Mouse (Mus musculus) lung, adult 2 months (tissue): ENCODE results near the gene Pdlim1. TPM values are rescaled to one million over a fixed set of nuclear protein-coding genes. Genes with fewer than 3 reads are reported as not detected.
A peak's percentile ranks its signal among the peaks of the same experiment; 100 is the strongest.
"Not testable (repeated sequence)": the region's sequence is repeated elsewhere in the genome, so short reads cannot be mapped to it uniquely, and the experiment has no call there.

Experiments
- DNase-seq: peaks from one replicate; pipeline ENCODE4 v3.0.0; 2022
- H3K4me1 ChIP-seq: fragments of 200-500 bp; 2 replicates; pipeline ENCODE4 v1.6.1; 2011; ENCODE audit warnings: low read length; ENCODE audit not compliant: control insufficient read depth, insufficient read depth
- H3K4me3 ChIP-seq: fragments of 200-500 bp; replicated peaks from 2 replicates; pipeline ENCODE3; 2011; ENCODE audit warnings: low read depth, mild to moderate bottlenecking, control low read depth, low read length; ENCODE audit errors: extremely low read depth
- CTCF ChIP-seq: fragments of 200-500 bp; IDR thresholded peaks from 2 replicates; pipeline ENCODE4 v1.5.1; 2011; ENCODE audit warnings: mild to moderate bottlenecking, low read length, control low read depth; ENCODE audit not compliant: insufficient read depth
- POLR2A ChIP-seq: fragments of 200-500 bp; IDR thresholded peaks from 2 replicates; pipeline ENCODE4 v1.6.1; 2011; ENCODE audit warnings: low read depth, mild to moderate bottlenecking, control low read depth, low read length, borderline replicate concordance; ENCODE audit errors: extremely low read depth
- WGBS: fragments of 180-500 bp; shearing (Covaris S2); methylation state at CpG from one replicate; pipeline ENCODE4 v1.1.7; 2018; 5-methylcytosine and 5-hydroxymethylcytosine counted together
- polyA plus RNA-seq: library from polyadenylated mRNA; depleted of rRNA; stranded (reverse); fragments of >200 nt; gene quantifications from 2 replicates; pipeline ENCODE4 v1.2.3, GENCODE M21; 2012

Gene Pdlim1
- polyA plus RNA-seq, 1 experiment, result 148 TPM

DNA sequence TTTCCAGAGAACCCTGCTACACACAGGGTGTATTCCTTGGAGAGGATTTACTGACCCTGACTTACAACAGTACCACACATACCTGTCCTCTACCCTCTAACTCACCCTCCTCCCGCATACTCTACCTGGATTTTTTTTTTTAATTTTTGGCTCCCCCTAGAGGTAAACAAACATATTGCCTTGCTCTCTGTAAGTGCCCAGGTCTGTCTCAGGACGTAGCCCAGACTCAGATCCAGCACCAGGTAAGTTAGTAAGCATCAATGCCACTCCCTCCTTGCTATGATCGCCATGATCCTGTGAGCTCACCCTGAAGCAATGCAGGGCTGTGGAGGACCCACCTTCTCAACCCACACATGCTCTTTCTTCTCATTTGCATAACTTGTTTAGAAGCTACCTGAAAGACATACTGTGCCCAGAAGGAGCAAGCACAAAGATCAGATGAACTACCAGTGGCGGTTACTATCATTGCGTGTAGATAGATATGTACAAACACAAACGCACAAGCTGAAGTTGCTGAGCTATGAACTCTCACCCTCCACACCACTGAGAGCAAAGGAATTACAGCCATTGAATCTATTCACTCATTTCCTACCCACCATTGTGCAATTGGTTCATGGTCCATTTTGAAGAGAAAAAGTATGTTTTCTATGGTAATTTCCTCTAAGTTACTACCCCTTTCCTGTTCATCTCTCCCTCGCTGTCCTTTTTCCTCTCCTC is 39.7 kb downstream of the Pdlim1 start:
- WGBS, result 70% methylated on average over 7 of the region's 7 CpGs
- Histone ChIP-seq H3K4me3 (no peak overlapping the region), H3K4me1 (peaks cover 4% of the 10 kb centered on the region)
- no peak for DNase-seq
- 0 out of 2 replicates have a peak, but pooled peaks have one; percentile 3 for TF ChIP-seq CTCF
- no peak for TF ChIP-seq POLR2A

DNA sequence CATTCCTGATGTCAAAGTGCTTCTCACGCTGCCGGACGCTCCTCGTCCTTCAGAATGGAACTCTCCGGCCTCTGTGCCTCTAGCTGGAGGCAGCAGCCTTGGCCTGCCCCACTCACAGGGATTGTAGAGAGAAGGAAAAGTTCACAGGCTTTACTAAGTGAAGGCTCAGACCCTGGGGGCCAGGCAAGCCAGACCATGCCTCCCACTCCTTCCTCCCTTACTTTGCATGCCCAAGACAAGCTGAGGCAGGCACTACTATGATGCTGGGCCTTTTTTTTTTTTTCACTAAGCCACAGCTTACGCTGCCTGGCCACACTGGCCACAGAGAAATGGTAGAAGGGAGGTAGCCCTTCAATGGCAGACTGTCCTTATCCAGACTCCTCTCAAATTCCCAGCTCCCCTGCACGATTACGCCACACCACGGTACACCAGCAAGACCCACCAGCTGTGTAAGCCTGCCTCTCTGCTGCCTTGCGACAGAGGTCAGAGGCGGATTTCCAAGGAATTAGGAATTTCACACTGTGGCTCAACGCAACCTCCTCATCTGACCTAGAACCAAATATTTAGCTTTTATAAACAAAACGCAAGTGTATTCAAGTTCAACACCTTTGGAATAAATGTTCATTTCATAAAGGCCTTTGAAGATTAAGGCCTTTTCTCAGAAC is 40.4 kb downstream of the Pdlim1 start:
- DNase-seq, result no peak
- TF ChIP-seq CTCF (no peak), POLR2A (no peak)
- Histone ChIP-seq H3K4me3 (no peak overlapping the region), H3K4me1 (peaks cover 4% of the 10 kb centered on the region)
- WGBS, result 78% methylated on average over 13 of the region's 13 CpGs

DNA sequence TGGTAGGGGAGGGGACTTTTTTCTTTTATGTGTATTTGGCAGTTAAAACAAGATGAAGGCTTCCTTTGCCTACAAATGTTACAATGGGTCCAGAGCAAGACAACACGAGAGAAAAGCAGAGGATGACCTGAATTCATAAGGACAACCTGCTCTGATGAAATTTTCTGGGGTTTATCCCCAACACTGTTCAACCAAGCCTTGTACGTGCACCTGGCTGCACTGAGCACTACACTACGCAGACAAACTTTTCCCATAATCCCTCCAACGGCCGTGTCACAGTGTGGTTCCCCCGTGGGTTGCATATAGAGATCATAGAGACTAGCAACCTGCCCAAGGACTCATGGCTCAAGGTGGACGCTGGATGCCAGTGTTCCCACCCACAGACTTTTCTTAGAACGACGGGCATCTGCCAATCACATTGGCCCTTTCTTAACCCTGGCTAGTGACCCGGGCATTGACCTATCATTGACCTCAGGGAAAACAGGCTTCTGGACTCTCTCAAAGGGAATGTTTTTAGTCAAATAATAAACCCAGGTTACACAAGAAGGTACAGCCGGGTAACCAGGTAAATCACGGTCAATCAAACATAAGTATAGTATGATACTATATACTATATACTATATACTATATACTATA is 45.0 kb downstream of the Pdlim1 start:
- TF ChIP-seq POLR2A (no peak), CTCF (no peak)
- no peak overlapping the region for H3K4me3 ChIP-seq
- WGBS, result 85% methylated on average over 12 of the region's 12 CpGs
- DNase-seq, result no peak
- H3K4me1 ChIP-seq, result no peaks in the 10 kb centered on the region

- Histone ChIP-seq H3K4me3 (no peak overlapping the region), H3K4me1 (no peaks in the 10 kb centered on the region)
- WGBS, result 67% methylated on average over 5 of the region's 5 CpGs
- DNase-seq, result no peak
- TF ChIP-seq CTCF (no peak), POLR2A (no peak)
These were observed 45.9 kb downstream of the Pdlim1 start for GRCm38 (mm10) chr19:40225761-40226110.

DNA sequence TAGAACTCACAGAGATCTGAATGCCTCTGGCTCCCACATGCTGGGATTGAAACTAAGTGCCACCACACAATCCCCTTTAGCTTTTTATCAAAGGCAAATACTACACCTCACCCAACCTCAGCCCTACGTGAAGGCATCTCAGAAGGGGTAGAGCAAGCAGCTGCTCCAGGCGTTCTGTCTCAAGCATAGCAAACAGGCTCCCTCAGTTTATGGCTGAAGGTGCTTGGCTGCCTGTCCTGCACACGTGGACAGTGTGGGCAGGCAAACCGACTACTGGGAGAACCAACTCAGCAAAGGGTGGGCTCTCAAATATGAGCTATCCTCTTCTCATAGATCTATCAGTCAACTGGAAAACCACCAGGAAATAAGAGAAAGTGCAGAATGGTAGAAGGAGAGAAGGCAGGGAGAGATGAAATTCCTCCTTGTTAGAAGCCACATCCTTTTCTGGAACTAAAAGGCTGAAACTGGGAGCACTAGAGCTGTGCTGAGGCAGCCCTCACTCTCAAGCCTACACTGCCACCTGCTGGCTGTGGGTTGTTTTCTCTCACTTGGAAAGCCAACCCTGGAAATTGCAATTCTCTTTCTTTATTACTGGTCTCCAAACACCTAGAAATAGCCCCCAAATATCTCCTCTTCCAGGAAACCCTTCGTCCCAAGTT is 46.4 kb downstream of the Pdlim1 start:
- TF ChIP-seq CTCF (peak; percentile 89), POLR2A (no peak)
- DNase-seq, result peak; percentile 64
- no peak overlapping the region for H3K4me3 ChIP-seq
- H3K4me1 ChIP-seq, result no peaks in the 10 kb centered on the region
- WGBS, result 75% methylated on average over 5 of the region's 5 CpGs

GRCm38 (mm10) chr19:40222307-40222706 is 49.3 kb downstream of the Pdlim1 start:
- not testable (repeated sequence) for DNase-seq, H3K4me3 ChIP-seq, H3K4me1 ChIP-seq
- WGBS, result 91% methylated on average over 9 of the region's 9 CpGs

GRCm38 (mm10) chr19:40220878-40221277 is 50.8 kb downstream of the Pdlim1 start:
- WGBS, result 40% methylated on average over 5 of the region's 5 CpGs
- no peak for DNase-seq
- TF ChIP-seq CTCF (no peak), POLR2A (no peak)

GRCm38 (mm10) chr19:40202947-40203346 is 68.7 kb downstream of the Pdlim1 start:
- not testable (repeated sequence) for H3K4me1 ChIP-seq, H3K4me3 ChIP-seq, DNase-seq
- 67% methylated on average over 4 of the region's 4 CpGs for WGBS

More at GRCm38 (mm10) chr19:40220878-40221277, 50.8 kb downstream of the Pdlim1 start:
- H3K4me3 ChIP-seq, result no peak overlapping the region
- no peaks in the 10 kb centered on the region for H3K4me1 ChIP-seq

- TF ChIP-seq CTCF (no peak), POLR2A (no peak)
- Histone ChIP-seq H3K4me3 (no peak overlapping the region), H3K4me1 (no peaks in the 10 kb centered on the region)
- WGBS, result 90% methylated on average over 10 of the region's 10 CpGs
- no peak for DNase-seq
These were observed 81.0 kb downstream of the Pdlim1 start for GRCm38 (mm10) chr19:40190596-40190995.

DNA sequence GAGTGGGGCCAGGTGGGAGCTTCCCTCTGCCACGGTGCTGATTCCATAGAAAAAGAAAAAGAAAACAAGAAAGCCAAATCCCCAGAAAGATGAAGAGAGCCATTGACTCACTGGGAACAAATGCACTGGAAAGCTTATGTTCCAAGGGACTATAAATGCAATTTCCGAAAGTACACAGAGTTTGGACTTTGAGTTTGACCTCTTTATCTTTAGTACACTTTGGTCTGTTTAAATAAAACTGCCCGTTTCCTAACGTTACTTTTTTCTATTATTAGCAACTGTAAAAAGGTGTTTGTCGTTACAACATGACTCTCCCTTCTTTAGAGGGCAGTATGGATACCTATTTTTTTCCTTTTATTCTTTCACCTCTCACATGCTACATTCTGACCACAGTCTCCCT is 84.5 kb downstream of the Pdlim1 start, which contains the start of gene Cyp2c70:
Gene Cyp2c70, minus strand, starts transcription at position 174 of the 400 bp plus-strand sequence.
- no peak within 1 kb of the TSS for H3K4me3 ChIP-seq
- no peak for TF ChIP-seq CTCF
- TF ChIP-seq POLR2A, result no peak
- WGBS, result 36% methylated on average over 5 of the region's 5 CpGs
- no peak for DNase-seq
- no peaks in the 10 kb centered on the region for H3K4me1 ChIP-seq
